Mouse (Mus musculus): Measurements from ENCODE around the gene Rcan3.

Rcan3 gene

GRCm38 (mm10) chr4:135413491-135413890 lies 20.2 kb downstream of the Rcan3 start:
- DNase-seq (ENCODE audit: low spot score in 2 of 2) = no peak

- peak; percentile 31 to 78 for DNase-seq (ENCODE audit: low spot score in 2 of 2)
Measured at GRCm38 (mm10) chr4:135411633-135412032, 22.0 kb downstream of the Rcan3 start.

- no peak for DNase-seq (ENCODE audit: low spot score in 2 of 2)
Measured at GRCm38 (mm10) chr4:135406180-135406579, 27.5 kb downstream of the Rcan3 start.

GRCm38 (mm10) chr4:135404916-135405315 lies 28.7 kb downstream of the Rcan3 start:
- no peak for DNase-seq (ENCODE audit: low spot score in 2 of 2)

- no peak for DNase-seq (ENCODE audit: low spot score in 2 of 2)
Measured at GRCm38 (mm10) chr4:135404048-135404447, 29.6 kb downstream of the Rcan3 start.

- DNase-seq (ENCODE audit: low spot score in 2 of 2) = no peak
Measured at GRCm38 (mm10) chr4:135401881-135402280, 31.8 kb downstream of the Rcan3 start.

GRCm38 (mm10) chr4:135397991-135398390 lies 35.7 kb downstream of the Rcan3 start, which contains the start of gene Ncmap:
TSS of gene Ncmap (minus strand) at chr4:135398227.
- DNase-seq (ENCODE audit: low spot score in 2 of 2) = no peak

- no peak for DNase-seq (ENCODE audit: low spot score in 2 of 2)
Measured at GRCm38 (mm10) chr4:135397551-135397950, 36.1 kb downstream of the Rcan3 start.

GRCm38 (mm10) chr4:135396303-135396702 lies 37.4 kb downstream of the Rcan3 start:
- DNase-seq (ENCODE audit: low spot score in 2 of 2) = no peak

- DNase-seq (ENCODE audit: low spot score in 2 of 2) = no peak
Measured at GRCm38 (mm10) chr4:135395375-135395774, 38.3 kb downstream of the Rcan3 start.

GRCm38 (mm10) chr4:135394666-135395065 lies 39.0 kb downstream of the Rcan3 start:
- DNase-seq (ENCODE audit: low spot score in 2 of 2) = no peak

- DNase-seq (ENCODE audit: low spot score in 2 of 2) = no peak
Measured at GRCm38 (mm10) chr4:135393381-135393780, 40.3 kb downstream of the Rcan3 start.

- DNase-seq (ENCODE audit: low spot score in 2 of 2) = no peak
Measured at GRCm38 (mm10) chr4:135392801-135393200, 40.9 kb downstream of the Rcan3 start.

GRCm38 (mm10) chr4:135391014-135391413 lies 42.6 kb downstream of the Rcan3 start:
- no peak for DNase-seq (ENCODE audit: low spot score in 2 of 2)

GRCm38 (mm10) chr4:135385614-135386013 lies 48.0 kb downstream of the Rcan3 start:
- DNase-seq (ENCODE audit: low spot score in 2 of 2) = no peak

GRCm38 (mm10) chr4:135382316-135382715 lies 51.3 kb downstream of the Rcan3 start:
- peak; percentile 10 to 71 for DNase-seq (ENCODE audit: low spot score in 2 of 2)

GRCm38 (mm10) chr4:135381355-135381754 lies 52.3 kb downstream of the Rcan3 start:
- no peak for DNase-seq (ENCODE audit: low spot score in 2 of 2)

GRCm38 (mm10) chr4:135377241-135377640 lies 56.4 kb downstream of the Rcan3 start:
- DNase-seq (ENCODE audit: low spot score in 2 of 2) = no peak

GRCm38 (mm10) chr4:135375444-135375843 lies 58.2 kb downstream of the Rcan3 start:
- no peak for DNase-seq (ENCODE audit: low spot score in 2 of 2)

- no peak for DNase-seq (ENCODE audit: low spot score in 2 of 2)
Measured at GRCm38 (mm10) chr4:135373299-135373698, 60.4 kb downstream of the Rcan3 start.

GRCm38 (mm10) chr4:135370372-135370771 lies 63.3 kb downstream of the Rcan3 start:
- no peak for DNase-seq (ENCODE audit: low spot score in 2 of 2)

- no peak for DNase-seq (ENCODE audit: low spot score in 2 of 2)
Measured at GRCm38 (mm10) chr4:135362828-135363227, 70.8 kb downstream of the Rcan3 start.
